Mouse (Mus musculus): Measurements from ENCODE around the gene Sytl3. TPM values are rescaled to one million over a fixed set of nuclear protein-coding genes. Genes with fewer than 3 reads are reported as not detected.
"Not testable (repeated sequence)": the region's sequence is repeated elsewhere in the genome, so short reads cannot be mapped to it uniquely, and the experiment has no call there.

Gene Sytl3
- total RNA-seq, 2 experiments from 2014 or later, result not detected

GRCm38 (mm10) chr17:6646841-6647240 is 12.1 kb upstream of the Sytl3 start:
- DNase-seq, result not testable (repeated sequence)

GRCm38 (mm10) chr17:6647452-6647851 is 11.4 kb upstream of the Sytl3 start:
- not testable (repeated sequence) for DNase-seq

GRCm38 (mm10) chr17:6650904-6651565 is 7.9 kb upstream of the Sytl3 start:
- DNase-seq, result not testable (repeated sequence)

- not testable (repeated sequence) for DNase-seq
Observed at GRCm38 (mm10) chr17:6653341-6653946, 5.4 kb upstream of the Sytl3 start.

GRCm38 (mm10) chr17:6655087-6655511 is 3.8 kb upstream of the Sytl3 start:
- DNase-seq, result peak; percentile 42 to 52

GRCm38 (mm10) chr17:6655567-6656281 is 3.2 kb upstream of the Sytl3 start, which contains the start of gene Dynlt1f:
Dynlt1f (minus strand) TSS chr17:6655900.
- peak; percentile 58 to 65 for DNase-seq

- not testable (repeated sequence) for DNase-seq
Observed at GRCm38 (mm10) chr17:6656471-6656870, 2.4 kb upstream of the Sytl3 start.

GRCm38 (mm10) chr17:6660589-6660988 is 1.7 kb downstream of the Sytl3 start:
- not testable (repeated sequence) for DNase-seq

- not testable (repeated sequence) for DNase-seq
Observed at GRCm38 (mm10) chr17:6661093-6661816, 2.4 kb downstream of the Sytl3 start.

- DNase-seq, result not testable (repeated sequence)
Observed at GRCm38 (mm10) chr17:6662840-6663239, 3.9 kb downstream of the Sytl3 start.

- not testable (repeated sequence) for DNase-seq
Observed at GRCm38 (mm10) chr17:6665389-6665788, 6.5 kb downstream of the Sytl3 start.

- not testable (repeated sequence) for DNase-seq
Observed at GRCm38 (mm10) chr17:6668522-6668921, 9.6 kb downstream of the Sytl3 start.

GRCm38 (mm10) chr17:6674297-6674696 is 15.4 kb downstream of the Sytl3 start:
- not testable (repeated sequence) for DNase-seq

- DNase-seq, result not testable (repeated sequence)
Observed at GRCm38 (mm10) chr17:6678063-6678462, 19.2 kb downstream of the Sytl3 start.

- DNase-seq, result not testable (repeated sequence)
Observed at GRCm38 (mm10) chr17:6681721-6682120, 22.8 kb downstream of the Sytl3 start.

GRCm38 (mm10) chr17:6683702-6684101 is 24.8 kb downstream of the Sytl3 start:
- DNase-seq, result not testable (repeated sequence)

GRCm38 (mm10) chr17:6684464-6685287 is 25.8 kb downstream of the Sytl3 start:
- DNase-seq, result not testable (repeated sequence)

GRCm38 (mm10) chr17:6685288-6685818 is 26.5 kb downstream of the Sytl3 start:
- DNase-seq, result not testable (repeated sequence)

- DNase-seq, result not testable (repeated sequence)
Observed at GRCm38 (mm10) chr17:6686299-6686971, 27.5 kb downstream of the Sytl3 start.

- DNase-seq, result not testable (repeated sequence)
Observed at GRCm38 (mm10) chr17:6689344-6689743, 30.5 kb downstream of the Sytl3 start.

GRCm38 (mm10) chr17:6691596-6691995 is 32.7 kb downstream of the Sytl3 start:
- peak; percentile 85 to 89 for DNase-seq

Measured in layer of hippocampus, postnatal 36 days (tissue).